Mouse (Mus musculus): ENCODE measurements around the gene Ccdc13.

DNA sequence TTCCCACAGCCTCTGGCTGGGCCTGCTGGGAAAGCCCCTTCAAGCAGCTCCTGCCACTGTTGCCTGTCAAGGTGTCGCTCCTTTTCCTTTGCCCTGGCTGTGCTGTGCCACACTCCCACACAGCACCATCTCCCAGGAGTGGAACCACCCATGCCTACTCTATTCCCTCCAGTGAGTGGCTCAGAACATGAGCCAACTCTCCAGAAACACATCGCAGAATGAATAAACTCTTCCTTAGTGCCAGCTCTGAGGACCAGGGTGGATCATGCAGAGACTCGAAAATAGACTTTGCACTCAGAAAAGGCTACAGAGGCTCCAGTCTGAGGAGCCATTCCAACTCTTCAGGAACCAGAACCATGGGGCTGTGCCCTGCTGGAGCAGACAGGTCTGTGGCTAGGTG lies 12.9 kb downstream of the Ccdc13 start:
- TF ChIP-seq CTCF (IDR thresholded peaks at IDR 0.05 in 2 of 3, conservative IDR thresholded peaks at IDR 0.05 in 1 of 3; ENCODE audit: control insufficient read depth in 1 of 3, insufficient read depth in 1 of 3, low read depth in 2 of 3, low read length in 3 of 3, poor library complexity in 1 of 3, severe bottlenecking in 1 of 3) (no peak), HCFC1 (IDR thresholded peaks at IDR 0.05; ENCODE audit: low read depth, low read length) (no peak), ETS1 (IDR thresholded peaks at IDR 0.05; ENCODE audit: low read depth, low read length) (no peak), ZC3H11A (IDR thresholded peaks at IDR 0.05; ENCODE audit: low read depth, low read length) (no peak), SIN3A (IDR thresholded peaks at IDR 0.05; ENCODE audit: low read length) (no peak), ZMIZ1 (IDR thresholded peaks at IDR 0.05; ENCODE audit: low read depth, low read length) (no peak), MAFK (IDR thresholded peaks at IDR 0.05; ENCODE audit: borderline replicate concordance, low read depth, low read length) (no peak), RCOR1 (IDR thresholded peaks at IDR 0.05; ENCODE audit: low read depth, low read length) (no peak), USF2 (IDR thresholded peaks at IDR 0.05; ENCODE audit: borderline replicate concordance in 1 of 2, insufficient read depth in 1 of 2, low read depth in 1 of 2, low read length in 2 of 2) (no peak), RAD21 (IDR thresholded peaks at IDR 0.05; ENCODE audit: low read depth, low read length) (no peak), MEF2A (IDR thresholded peaks at IDR 0.05; ENCODE audit: extremely low read depth, insufficient replicate concordance, low read depth, low read length, poor library complexity, severe bottlenecking) (no peak), MAZ (IDR thresholded peaks at IDR 0.05; ENCODE audit: low read depth, low read length) (no peak)
